Mouse (Mus musculus) liver (tissue): ENCODE data around the gene Map3k9.

Experiments used
- DNase-seq: peaks from one replicate; pipeline ENCODE4 v3.0.0-alpha.2; 2020; ENCODE audit warnings: mixed read lengths

Gene Map3k9

GRCm38 (mm10) chr12:81698011-81698410 is 83.0 kb downstream of the Map3k9 start:
- no peak for DNase-seq

- no peak for DNase-seq
Observed at GRCm38 (mm10) chr12:81691177-81691730, 89.7 kb downstream of the Map3k9 start.

- DNase-seq: no peak
Observed at GRCm38 (mm10) chr12:81690751-81691150, 90.2 kb downstream of the Map3k9 start.

- no peak for DNase-seq
Observed at GRCm38 (mm10) chr12:81690111-81690510, 90.9 kb downstream of the Map3k9 start.

GRCm38 (mm10) chr12:81689505-81690056 is 91.4 kb downstream of the Map3k9 start:
- DNase-seq: no peak

GRCm38 (mm10) chr12:81688537-81688936 is 92.4 kb downstream of the Map3k9 start:
- DNase-seq: no peak

GRCm38 (mm10) chr12:81687873-81688272 is 93.1 kb downstream of the Map3k9 start:
- no peak for DNase-seq

GRCm38 (mm10) chr12:81686406-81687117 is 94.4 kb downstream of the Map3k9 start:
- DNase-seq: no peak

GRCm38 (mm10) chr12:81685981-81686380 is 95.0 kb downstream of the Map3k9 start:
- no peak for DNase-seq

GRCm38 (mm10) chr12:81684096-81684495 is 96.9 kb downstream of the Map3k9 start:
- no peak for DNase-seq

- no peak for DNase-seq
Observed at GRCm38 (mm10) chr12:81683395-81683794, 97.6 kb downstream of the Map3k9 start.

- no peak for DNase-seq
Observed at GRCm38 (mm10) chr12:81679807-81680529, 101.0 kb downstream of the Map3k9 start.

GRCm38 (mm10) chr12:81675557-81675956 is 105.4 kb downstream of the Map3k9 start:
- no peak for DNase-seq
